Mouse (Mus musculus) MEL-GATA-1-ER (cell line): ENCODE data around the gene Commd3.

Experiments
- DNase-seq: peaks from one replicate; pipeline ENCODE4 v3.0.0-alpha.2; 2012; ENCODE audit warnings: low read depth; ENCODE audit errors: extremely low read depth

Gene Commd3

GRCm38 (mm10) chr2:18672133-18672765 is at the start of gene Commd3:
Commd3 (plus strand) TSS chr2:18672384.
- no peak for DNase-seq

- DNase-seq: no peak
Observed at GRCm38 (mm10) chr2:18623219-18623618, 49.0 kb upstream of the Commd3 start.

- DNase-seq: no peak
Observed at GRCm38 (mm10) chr2:18630547-18630946, 41.6 kb upstream of the Commd3 start.

GRCm38 (mm10) chr2:18635052-18635451 is 37.1 kb upstream of the Commd3 start:
- DNase-seq: no peak

- no peak for DNase-seq
Observed at GRCm38 (mm10) chr2:18648563-18648962, 23.6 kb upstream of the Commd3 start.

DNA sequence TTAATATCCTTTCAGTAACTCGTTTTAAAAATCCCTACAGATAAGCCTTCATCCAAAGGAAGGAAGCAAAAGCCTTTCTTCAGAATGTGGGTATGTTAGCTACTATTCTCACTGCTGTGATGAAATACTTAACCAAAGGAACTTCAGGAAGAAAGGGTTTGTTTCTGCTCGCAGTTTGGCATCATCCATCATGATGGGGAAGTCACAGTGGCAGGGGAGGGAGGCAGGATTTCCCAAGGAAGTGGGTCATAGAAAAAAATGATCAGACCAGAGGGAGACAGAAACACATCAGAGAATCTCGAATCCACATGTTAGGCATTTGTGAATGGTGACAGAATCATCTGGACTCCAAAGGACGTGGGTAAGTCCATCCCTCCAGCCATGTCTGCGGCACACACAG is 17.4 kb upstream of the Commd3 start:
- no peak for DNase-seq

DNA sequence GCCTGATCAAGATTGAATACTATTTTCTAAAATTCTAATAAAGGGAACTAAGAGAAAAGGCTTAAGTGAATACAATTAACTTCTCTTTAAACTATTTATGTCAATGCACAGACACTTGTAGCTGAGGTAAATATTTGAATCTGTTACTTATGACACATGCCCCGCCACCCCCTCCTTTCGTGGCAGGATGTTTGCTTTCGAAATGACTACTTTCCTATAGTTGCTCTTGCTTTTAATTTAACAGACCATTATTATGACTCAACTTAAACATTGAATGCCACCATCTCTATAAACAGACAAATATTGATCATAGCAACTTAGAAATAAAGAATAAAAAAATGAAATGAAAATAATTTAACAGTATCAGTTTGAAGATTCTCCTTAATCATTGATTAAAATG is 8.2 kb upstream of the Commd3 start:
- DNase-seq: no peak

GRCm38 (mm10) chr2:18671041-18671440 is 1.1 kb upstream of the Commd3 start:
- DNase-seq: no peak

DNA sequence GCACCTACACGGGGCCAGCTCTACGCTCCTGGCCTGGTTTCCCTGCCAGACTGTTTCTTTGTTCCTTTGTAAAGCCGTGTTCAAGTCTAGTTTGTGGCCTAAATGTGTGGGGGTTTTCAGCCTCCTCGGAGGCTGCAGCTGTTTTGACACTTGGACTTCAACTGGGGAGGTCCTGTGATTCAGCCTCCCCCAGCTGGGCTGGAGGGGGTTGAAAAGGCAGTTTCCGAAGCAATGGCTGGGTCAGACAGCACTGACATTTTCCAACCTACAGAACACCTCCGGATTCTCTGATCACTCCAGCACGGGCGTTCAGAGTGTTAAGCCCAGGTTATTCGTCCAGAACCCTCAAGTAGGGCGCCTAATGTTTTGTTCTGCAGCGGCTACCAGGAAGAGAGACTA is 581 bp downstream of the Commd3 start:
- no peak for DNase-seq

GRCm38 (mm10) chr2:18673766-18674165 is 1.6 kb downstream of the Commd3 start:
- DNase-seq: no peak

DNA sequence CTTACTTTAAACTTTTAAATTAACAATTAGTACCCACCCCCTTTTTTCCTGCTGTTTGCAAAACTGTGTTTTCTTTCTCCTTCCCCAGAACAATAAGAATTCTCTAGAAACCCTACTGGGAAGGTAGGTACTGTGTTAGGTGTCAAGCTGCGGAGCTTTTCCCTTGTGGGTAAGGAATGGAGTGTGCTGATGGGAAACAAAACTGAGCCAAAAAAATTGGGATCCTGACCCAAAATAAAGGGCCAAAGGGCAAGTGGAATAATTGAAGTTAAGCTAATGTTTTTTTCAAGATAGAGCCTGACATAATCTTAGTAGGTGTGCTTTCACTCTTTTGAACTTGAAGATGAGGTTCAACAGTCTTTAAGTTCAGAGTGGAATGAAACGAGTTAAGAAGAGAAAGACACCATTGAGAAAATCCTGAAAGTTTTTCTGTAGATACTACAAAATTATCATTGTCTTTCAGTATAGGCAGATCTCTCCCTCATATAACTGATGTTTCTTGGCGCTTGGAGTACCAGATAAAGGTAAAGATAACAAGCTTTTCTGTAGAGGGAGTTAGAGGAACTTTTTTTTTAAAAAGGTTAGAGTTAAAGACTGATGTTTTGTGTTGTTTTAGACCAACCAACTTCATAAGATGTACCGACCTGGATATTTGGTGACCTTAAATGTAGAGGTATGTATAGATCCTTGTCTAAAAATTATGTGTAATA is 2.2 kb downstream of the Commd3 start:
- no peak for DNase-seq

- no peak for DNase-seq
Observed at GRCm38 (mm10) chr2:18675681-18676456, 3.7 kb downstream of the Commd3 start.

- DNase-seq: no peak
Observed at GRCm38 (mm10) chr2:18676457-18676935, 4.3 kb downstream of the Commd3 start.

DNA sequence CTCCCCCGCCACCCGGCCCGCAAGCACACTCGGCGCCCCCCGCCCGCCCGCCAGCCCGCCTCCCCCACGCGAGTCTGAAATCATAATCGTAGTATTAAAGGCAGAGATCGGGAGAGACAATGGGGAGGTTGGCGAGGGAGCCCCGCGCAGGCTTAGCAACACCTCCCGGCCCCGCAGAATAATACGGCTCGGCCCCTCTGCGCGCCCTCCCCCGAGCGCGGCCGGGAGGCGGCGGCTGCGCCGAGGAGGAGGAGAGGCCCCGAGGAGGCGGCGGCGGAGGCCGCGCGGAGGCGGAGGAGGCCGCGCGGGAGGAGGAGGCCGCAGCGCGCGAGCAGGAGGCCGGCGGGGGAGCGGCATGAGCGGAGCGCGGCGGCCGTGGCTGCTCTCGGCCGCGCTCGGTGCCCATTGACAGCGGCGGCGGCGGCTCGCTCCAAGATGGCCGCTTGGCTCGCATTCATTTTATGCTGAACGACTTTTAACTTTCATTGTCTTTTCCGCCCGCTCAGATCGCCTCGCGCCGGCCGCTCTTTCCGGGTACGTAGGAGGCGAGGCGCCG is 4.8 kb downstream of the Commd3 start, which contains the start of gene Bmi1:
TSS of gene Bmi1 (plus strand) at position 83 of the 556 bp plus-strand sequence.
- DNase-seq: no peak

DNA sequence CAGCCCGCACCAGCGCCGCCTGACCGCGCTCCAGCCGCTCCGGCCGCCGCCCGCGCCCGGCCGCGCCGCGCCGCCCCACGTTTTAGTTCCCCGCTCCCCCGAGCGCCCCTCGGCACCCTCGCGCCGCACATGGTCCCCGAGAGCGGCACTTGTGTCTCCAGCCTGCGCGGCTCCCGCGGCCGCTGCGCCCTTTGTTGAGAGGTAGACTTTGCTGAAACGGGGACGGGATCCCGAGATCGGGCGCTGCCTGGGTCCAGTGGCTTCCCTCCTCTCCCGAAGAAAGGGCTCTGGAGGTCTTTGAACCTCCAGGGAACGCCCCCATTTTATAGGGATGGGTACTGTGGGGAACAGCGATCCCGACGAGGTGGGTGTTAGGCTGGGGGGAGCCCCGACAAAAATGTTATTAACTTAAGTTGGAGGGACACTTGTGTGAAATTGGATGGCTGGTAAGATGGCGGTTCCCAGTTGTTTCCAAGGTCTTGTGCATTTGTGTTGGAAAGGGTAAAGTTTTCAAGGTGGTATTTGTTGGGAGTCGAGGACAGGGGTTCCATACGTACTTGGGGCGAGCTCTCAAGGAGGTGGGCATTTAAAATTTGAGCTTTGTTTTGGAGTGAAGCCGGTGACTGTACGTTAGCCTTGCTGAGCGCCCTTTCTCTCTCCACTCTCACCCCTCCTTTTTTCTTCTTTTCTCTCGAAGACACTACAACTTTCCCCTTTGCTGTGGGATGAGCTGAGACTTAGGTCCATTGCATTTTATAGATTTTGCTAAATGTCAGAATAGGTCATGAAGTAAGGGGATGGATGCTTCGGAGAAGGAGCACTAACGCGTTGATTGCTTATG is 5.7 kb downstream of the Commd3 start:
- no peak for DNase-seq

DNA sequence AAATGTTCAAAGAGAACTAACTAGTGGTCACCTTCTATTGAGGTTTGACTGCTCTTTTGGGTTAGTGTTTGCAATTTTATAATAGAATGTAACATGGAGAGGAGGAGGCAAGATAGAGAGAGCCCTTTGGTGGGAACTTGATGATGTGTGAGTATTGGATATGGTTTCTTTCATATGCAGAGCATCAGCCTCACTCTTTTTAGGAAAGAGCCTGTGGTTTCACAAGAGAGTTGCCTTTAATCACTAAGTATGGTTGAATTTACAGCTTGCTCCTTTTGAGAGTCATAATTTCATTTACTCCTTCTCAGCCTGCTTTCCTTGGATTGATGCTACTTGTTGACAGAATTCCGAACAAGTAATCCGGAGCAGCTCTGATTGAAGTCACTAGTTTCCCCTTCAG is 7.5 kb downstream of the Commd3 start:
- DNase-seq: no peak

DNA sequence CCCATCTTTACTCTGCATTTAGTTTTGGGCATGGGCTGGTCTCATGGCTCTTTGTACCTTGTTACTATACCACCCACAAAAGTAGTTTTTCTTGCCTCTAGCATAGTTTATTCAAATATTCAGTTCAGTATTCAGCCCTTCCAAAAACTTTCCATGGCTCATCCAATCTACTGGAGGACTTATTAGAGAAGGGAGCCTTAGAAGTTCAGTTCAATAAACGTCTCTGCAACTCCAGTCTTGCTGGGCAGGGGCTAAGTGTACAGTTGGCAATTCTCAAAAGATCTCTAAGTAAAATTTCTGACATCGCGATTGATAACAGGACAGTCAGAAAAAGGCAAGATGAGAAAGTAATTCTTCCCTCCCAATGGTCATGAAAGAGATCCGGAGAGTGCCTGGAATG is 8.3 kb downstream of the Commd3 start:
- DNase-seq: no peak

GRCm38 (mm10) chr2:18680961-18681360 is 8.8 kb downstream of the Commd3 start:
- DNase-seq: no peak

GRCm38 (mm10) chr2:18684062-18684461 is 11.9 kb downstream of the Commd3 start:
- no peak for DNase-seq

- DNase-seq: no peak
Observed at GRCm38 (mm10) chr2:18686386-18686785, 14.2 kb downstream of the Commd3 start.
